Mouse (Mus musculus) splenic B cell, adult 2 months (primary cell): ENCODE data around the gene Snx9.

Experiments used
- DNase-seq: peaks from one replicate; pipeline ENCODE4 v3.0.0-alpha.2; 2011; ENCODE audit warnings: low read depth, low spot score
- H3K27me3 ChIP-seq: 2 replicates; pipeline ENCODE4 v1.6.1; 2012; ENCODE audit warnings: mild to moderate bottlenecking, low read length, moderate library complexity, mixed read lengths; ENCODE audit not compliant: control insufficient read depth, poor library complexity, insufficient read depth, severe bottlenecking
- H3K36me3 ChIP-seq: 2 replicates; pipeline ENCODE4 v1.6.1; 2012; ENCODE audit warnings: mild to moderate bottlenecking, low read length, moderate library complexity, mixed read lengths; ENCODE audit not compliant: control insufficient read depth, poor library complexity, insufficient read depth, severe bottlenecking

Gene Snx9

GRCm38 (mm10) chr17:5841128-5841942 lies at the start of gene Snx9:
TSS of gene Snx9 (plus strand) at chr17:5841329.
- no peaks in the 10 kb centered on the region for H3K27me3 ChIP-seq
- peak; percentile 76 for DNase-seq
- H3K36me3 ChIP-seq = peaks cover 3% of the 10 kb centered on the region

GRCm38 (mm10) chr17:5792164-5792791 lies 48.9 kb upstream of the Snx9 start:
- DNase-seq = no peak
- H3K36me3 ChIP-seq = no peaks in the 10 kb centered on the region
- no peaks in the 10 kb centered on the region for H3K27me3 ChIP-seq

- Histone ChIP-seq H3K27me3 (no peaks in the 10 kb centered on the region), H3K36me3 (no peaks in the 10 kb centered on the region)
- no peak for DNase-seq
Measured at GRCm38 (mm10) chr17:5793593-5793992, 47.5 kb upstream of the Snx9 start.

GRCm38 (mm10) chr17:5794276-5794675 lies 46.9 kb upstream of the Snx9 start:
- Histone ChIP-seq H3K27me3 (no peaks in the 10 kb centered on the region), H3K36me3 (no peaks in the 10 kb centered on the region)
- DNase-seq = no peak

- no peak for DNase-seq
- Histone ChIP-seq H3K36me3 (no peaks in the 10 kb centered on the region), H3K27me3 (no peaks in the 10 kb centered on the region)
Measured at GRCm38 (mm10) chr17:5795369-5795768, 45.8 kb upstream of the Snx9 start.

GRCm38 (mm10) chr17:5795878-5796277 lies 45.3 kb upstream of the Snx9 start:
- Histone ChIP-seq H3K36me3 (no peaks in the 10 kb centered on the region), H3K27me3 (no peaks in the 10 kb centered on the region)
- DNase-seq = peak; percentile 95

GRCm38 (mm10) chr17:5797124-5797760 lies 43.9 kb upstream of the Snx9 start:
- DNase-seq = peak; percentile 71
- Histone ChIP-seq H3K27me3 (no peaks in the 10 kb centered on the region), H3K36me3 (no peaks in the 10 kb centered on the region)

- peak; percentile 92 for DNase-seq
Measured at GRCm38 (mm10) chr17:5798221-5798801, 42.8 kb upstream of the Snx9 start.

GRCm38 (mm10) chr17:5798900-5799299 lies 42.2 kb upstream of the Snx9 start:
- DNase-seq = no peak
- no peaks in the 10 kb centered on the region for H3K27me3 ChIP-seq
- H3K36me3 ChIP-seq = no peaks in the 10 kb centered on the region

More at GRCm38 (mm10) chr17:5798221-5798801, 42.8 kb upstream of the Snx9 start:
- no peaks in the 10 kb centered on the region for H3K36me3 ChIP-seq
- H3K27me3 ChIP-seq = no peaks in the 10 kb centered on the region

GRCm38 (mm10) chr17:5799396-5800021 lies 41.6 kb upstream of the Snx9 start:
- H3K36me3 ChIP-seq = no peaks in the 10 kb centered on the region
- DNase-seq = no peak
- no peaks in the 10 kb centered on the region for H3K27me3 ChIP-seq

GRCm38 (mm10) chr17:5800254-5800653 lies 40.9 kb upstream of the Snx9 start:
- no peaks in the 10 kb centered on the region for H3K36me3 ChIP-seq
- DNase-seq = peak; percentile 67
- no peaks in the 10 kb centered on the region for H3K27me3 ChIP-seq

- Histone ChIP-seq H3K27me3 (no peaks in the 10 kb centered on the region), H3K36me3 (no peaks in the 10 kb centered on the region)
- DNase-seq = peak; percentile 36
Measured at GRCm38 (mm10) chr17:5800824-5801560, 40.1 kb upstream of the Snx9 start.

- peak; percentile 92 for DNase-seq
- Histone ChIP-seq H3K36me3 (no peaks in the 10 kb centered on the region), H3K27me3 (no peaks in the 10 kb centered on the region)
Measured at GRCm38 (mm10) chr17:5801761-5802655, 39.1 kb upstream of the Snx9 start.
